Mouse (Mus musculus) embryonic facial prominence, embryonic 13.5 days (tissue): Measurements from ENCODE around the gene Slit2. TPM values are rescaled to one million over a fixed set of nuclear protein-coding genes. Genes with fewer than 3 reads are reported as not detected.

Experiments
- ATAC-seq: fragments of 200-750 bp; cut with Nextera tagmentation; 2 replicates; pipeline ENCODE4 v1.8.0; 2017; ENCODE audit warnings: low read depth; ENCODE audit not compliant: insufficient number of reproducible peaks, insufficient read depth, low FRiP score, low TSS enrichment
- H3K27ac ChIP-seq: fragments of 300-500 bp; sonication (generic); 2 replicates; pipeline ENCODE4 v1.5.1; 2015; ENCODE audit warnings: moderate library complexity, mild to moderate bottlenecking, inconsistent platforms
- H3K27me3 ChIP-seq: fragments of 300-500 bp; sonication (generic); 2 replicates; pipeline ENCODE4 v1.6.1; 2015; ENCODE audit warnings: mild to moderate bottlenecking, inconsistent platforms
- H3K36me3 ChIP-seq: fragments of 300-500 bp; sonication (generic); 2 replicates; pipeline ENCODE4 v1.6.1; 2015; ENCODE audit warnings: mild to moderate bottlenecking, inconsistent platforms
- H3K4me1 ChIP-seq: fragments of 300-500 bp; sonication (generic); 2 replicates; pipeline ENCODE4 v1.6.1; 2015; ENCODE audit warnings: inconsistent platforms
- H3K4me2 ChIP-seq: fragments of 300-500 bp; sonication (generic); 2 replicates; pipeline ENCODE4 v1.6.1; 2015; ENCODE audit warnings: moderate library complexity, mild to moderate bottlenecking, inconsistent platforms
- H3K4me3 ChIP-seq: fragments of 300-500 bp; sonication (generic); 2 replicates; pipeline ENCODE4 v1.5.1; 2015; ENCODE audit warnings: mild to moderate bottlenecking, inconsistent platforms
- H3K9ac ChIP-seq: fragments of 300-500 bp; sonication (generic); 2 replicates; pipeline ENCODE4 v1.6.1; 2015; ENCODE audit warnings: mild to moderate bottlenecking, inconsistent platforms
- H3K9me3 ChIP-seq: fragments of 300-500 bp; sonication (generic); 2 replicates; pipeline ENCODE4 v1.6.1; 2016; ENCODE audit warnings: inconsistent platforms
- WGBS: fragments of 180-500 bp; shearing (Covaris S2); methylation state at CpG from one replicate; pipeline ENCODE4 v1.1.7; 2015; ENCODE audit warnings: mixed read lengths; 5-methylcytosine and 5-hydroxymethylcytosine counted together
- polyA plus RNA-seq: library from polyadenylated mRNA; unstranded; fragments of >200 nt; fragmentation: Nextera tagmentation; extraction: Ambion mirVana; gene quantifications from 2 replicates; pipeline ENCODE4 v1.2.1, GENCODE M21; 2015

Gene Slit2
- polyA plus RNA-seq, result 32.2 and 36.3 TPM in 2 replicates

DNA sequence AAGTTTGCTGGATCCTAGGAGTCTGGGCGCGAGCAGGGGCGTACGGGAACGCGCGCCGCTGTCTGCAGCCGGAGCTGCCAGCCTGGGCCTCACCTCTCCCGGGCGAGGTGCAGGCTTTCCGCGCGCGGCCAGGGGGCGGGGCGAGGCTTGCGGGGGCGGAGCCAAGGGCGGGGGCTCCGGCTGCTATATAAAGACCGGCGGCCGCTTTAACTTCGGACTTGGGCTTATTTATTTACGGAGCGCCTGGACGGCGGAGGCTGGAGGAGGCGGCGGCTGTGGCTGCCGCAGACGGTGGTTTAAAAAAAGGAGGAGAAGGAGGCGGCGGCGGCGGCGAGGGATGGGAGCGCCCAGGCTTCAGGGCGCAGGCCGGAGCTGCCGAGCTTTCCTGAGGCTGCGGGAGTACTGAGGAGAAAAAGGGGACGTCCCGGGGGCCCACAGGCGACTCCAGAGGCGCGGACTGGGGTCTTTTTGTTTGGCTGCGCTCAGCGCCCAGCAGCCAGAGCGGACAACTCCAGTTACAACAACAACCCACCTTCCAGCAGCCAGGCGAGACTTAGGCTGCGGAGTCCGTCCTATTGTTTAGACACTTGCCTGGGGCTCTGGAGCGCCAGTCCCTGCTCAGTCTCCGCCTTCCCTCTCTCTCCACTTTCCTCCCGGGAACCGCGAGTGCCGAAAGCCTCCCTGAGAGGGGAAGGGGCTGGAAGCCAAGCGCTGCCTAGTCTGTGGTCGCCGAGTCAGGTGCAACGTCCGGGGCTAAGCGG, at the start of gene Slit2:
Gene Slit2 (plus strand): TSS at position 198 of the 761 bp plus-strand sequence.
- Histone ChIP-seq H3K27ac (peak within 1 kb of the TSS; percentile 55), H3K4me1 (peaks cover 26% of the 10 kb centered on the region), H3K9ac (peak within 1 kb of the TSS; percentile 82), H3K36me3 (no peaks in the 10 kb centered on the region), H3K27me3 (peaks cover 21% of the 10 kb centered on the region), H3K4me2 (peak within 1 kb of the TSS; percentile 82), H3K9me3 (no peaks in the 10 kb centered on the region), H3K4me3 (peak within 1 kb of the TSS; percentile 69)
- ATAC-seq, result peak; percentile 89
- WGBS, result under 1% methylated on average over 66 of the region's 66 CpGs

DNA sequence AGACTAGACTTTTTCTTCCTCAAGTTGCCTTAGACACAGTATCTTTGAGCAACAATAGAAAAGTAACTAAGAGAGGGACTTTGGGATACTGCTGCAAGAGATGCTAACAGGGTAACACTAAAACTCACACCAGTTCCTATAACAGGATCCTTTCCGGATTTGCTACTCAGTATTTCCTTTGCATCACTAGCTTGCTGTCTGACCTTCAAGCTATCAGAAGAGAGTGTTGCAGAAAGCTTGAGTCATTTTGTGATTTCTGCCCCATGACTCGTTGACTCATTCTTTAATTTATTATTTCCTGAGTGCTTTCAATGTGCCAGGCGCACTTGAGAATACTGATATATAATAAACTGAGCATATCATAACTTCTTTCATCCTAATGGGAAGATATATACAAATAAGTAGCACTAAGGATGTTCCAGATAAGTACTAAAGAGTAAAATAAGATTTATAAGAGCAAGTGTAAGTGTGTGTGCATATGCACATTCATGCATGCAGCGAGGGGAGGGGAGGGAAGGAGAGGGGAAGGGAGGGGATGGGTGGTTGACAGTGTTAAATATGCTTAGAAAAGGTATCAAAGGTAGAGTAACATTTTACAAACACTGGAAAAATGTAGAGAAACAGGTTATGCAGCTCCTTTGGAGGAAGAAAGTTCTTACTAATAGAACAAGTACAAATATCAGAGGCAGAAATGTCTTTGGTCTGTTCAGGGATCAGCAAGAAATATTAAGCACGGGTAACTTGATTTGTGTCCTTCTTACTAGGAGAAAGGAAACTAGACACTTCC, 44.2 kb upstream of the Slit2 start:
- WGBS, result 77% methylated on average over 5 of the region's 5 CpGs
- no peak overlapping the region for H3K4me2 ChIP-seq
- no peak for ATAC-seq

DNA sequence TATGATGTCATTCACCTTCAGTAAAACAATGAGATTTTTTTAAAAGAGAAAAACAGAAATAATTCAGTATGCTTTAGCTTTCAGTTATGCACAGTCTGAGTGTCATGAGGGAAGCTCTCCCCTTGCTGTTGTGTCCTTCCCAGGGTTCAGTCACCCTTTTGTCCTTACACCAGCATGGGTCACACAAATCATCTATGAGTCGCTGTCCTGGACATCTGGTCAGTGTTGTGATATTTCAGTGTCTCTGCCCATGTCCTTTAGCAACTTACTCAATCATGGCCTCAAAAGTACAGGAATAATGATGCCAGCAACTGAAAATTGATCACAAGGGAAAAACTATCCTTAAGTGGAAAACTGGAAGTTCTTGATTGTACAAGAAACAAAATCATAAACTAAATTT, 26.5 kb upstream of the Slit2 start:
- Histone ChIP-seq H3K36me3 (no peaks in the 10 kb centered on the region), H3K27me3 (no peaks in the 10 kb centered on the region), H3K4me2 (no peak overlapping the region), H3K9me3 (no peaks in the 10 kb centered on the region), H3K4me3 (no peak overlapping the region), H3K9ac (no peak overlapping the region), H3K4me1 (no peaks in the 10 kb centered on the region), H3K27ac (no peak overlapping the region)
- no peak for ATAC-seq
- 72% methylated on average over 1 of the region's 1 CpGs for WGBS

More for the DNA sequence above, 44.2 kb upstream of the Slit2 start:
- Histone ChIP-seq H3K27me3 (no peaks in the 10 kb centered on the region), H3K36me3 (no peaks in the 10 kb centered on the region), H3K4me1 (no peaks in the 10 kb centered on the region), H3K27ac (no peak overlapping the region), H3K9me3 (no peaks in the 10 kb centered on the region), H3K9ac (no peak overlapping the region), H3K4me3 (no peak overlapping the region)

DNA sequence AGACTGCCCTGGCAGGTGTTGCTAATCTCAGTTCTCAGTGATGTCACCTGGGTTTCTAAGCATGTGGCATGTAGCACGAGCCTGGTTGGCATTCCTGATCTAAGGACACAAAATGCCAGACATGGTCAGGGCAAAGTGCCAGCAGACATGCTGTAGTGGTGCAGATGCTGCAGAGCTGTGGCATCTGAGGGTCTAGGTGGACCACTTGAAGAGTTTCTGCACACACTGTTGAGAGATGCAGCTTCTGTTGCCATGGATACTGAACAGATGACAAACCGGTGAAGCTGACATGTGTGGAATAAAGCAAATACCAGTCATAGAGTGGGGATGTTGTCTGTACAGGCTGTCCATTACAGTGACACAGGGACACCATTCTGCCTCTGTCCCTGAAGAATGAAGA, 7.1 kb upstream of the Slit2 start:
- Histone ChIP-seq H3K9ac (no peak overlapping the region), H3K4me3 (no peak overlapping the region), H3K27me3 (peaks cover 8% of the 10 kb centered on the region; the same call in 1 of the 2 replicates), H3K4me1 (no peaks in the 10 kb centered on the region), H3K36me3 (no peaks in the 10 kb centered on the region), H3K9me3 (no peaks in the 10 kb centered on the region), H3K4me2 (no peak overlapping the region), H3K27ac (no peak overlapping the region)
- WGBS, result 69% methylated on average over 2 of the region's 2 CpGs
- ATAC-seq, result no peak

DNA sequence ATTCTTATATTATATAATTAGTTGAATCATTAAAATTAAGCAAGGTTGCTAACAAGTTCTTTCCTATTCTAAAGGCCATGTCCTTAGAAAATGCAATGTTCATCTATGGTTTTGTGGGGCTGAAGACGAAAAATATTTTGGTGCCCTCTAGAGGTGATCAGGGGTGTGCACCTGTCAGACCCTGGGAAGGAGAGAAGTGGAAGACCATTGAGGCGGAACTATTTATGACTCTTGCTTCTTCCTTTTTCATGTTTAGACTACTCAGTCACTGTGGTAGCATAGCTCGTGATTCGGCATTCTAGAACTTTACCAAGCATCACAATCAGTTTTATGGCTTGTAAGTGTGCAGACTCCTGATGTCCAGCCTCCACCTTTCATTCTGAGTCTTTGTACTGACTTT, 3.6 kb upstream of the Slit2 start:
- H3K4me3 ChIP-seq, result no peak overlapping the region
- no peak for ATAC-seq
- no peaks in the 10 kb centered on the region for H3K36me3 ChIP-seq
- no peaks in the 10 kb centered on the region for H3K9me3 ChIP-seq
- H3K27ac ChIP-seq, result no peak overlapping the region
- H3K4me2 ChIP-seq, result no peak overlapping the region
- peaks cover 15% of the 10 kb centered on the region for H3K27me3 ChIP-seq
- no peak overlapping the region for H3K9ac ChIP-seq
- 44% methylated on average over 4 of the region's 4 CpGs for WGBS
- H3K4me1 ChIP-seq, result peaks cover 8% of the 10 kb centered on the region

DNA sequence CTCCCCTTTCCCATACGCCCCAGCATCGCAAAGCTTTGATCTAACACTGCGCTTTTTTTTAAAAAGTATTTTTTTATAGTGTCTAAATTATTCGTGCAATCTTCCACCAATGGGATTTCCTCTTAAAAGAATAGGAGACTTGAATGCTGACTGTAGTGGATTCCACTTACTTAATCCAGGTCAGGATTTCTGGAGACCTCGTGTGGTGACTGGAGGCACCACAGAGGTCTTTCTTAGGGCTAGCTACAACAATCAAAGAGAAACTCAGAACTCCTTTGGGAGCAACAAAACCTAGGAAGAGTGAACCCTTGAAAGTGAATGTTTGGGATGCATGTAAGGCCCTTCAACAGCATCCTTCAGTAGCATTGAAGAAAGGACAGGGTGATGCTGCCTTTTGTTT, 2.5 kb upstream of the Slit2 start:
- H3K27ac ChIP-seq, result no peak overlapping the region
- no peak overlapping the region for H3K9ac ChIP-seq
- H3K36me3 ChIP-seq, result no peaks in the 10 kb centered on the region
- H3K4me2 ChIP-seq, result no peak overlapping the region
- peaks cover 18% of the 10 kb centered on the region for H3K4me1 ChIP-seq
- ATAC-seq, result no peak
- no peaks in the 10 kb centered on the region for H3K9me3 ChIP-seq
- WGBS, result 26% methylated on average over 5 of the region's 5 CpGs
- H3K4me3 ChIP-seq, result no peak overlapping the region
- peaks cover 26% of the 10 kb centered on the region for H3K27me3 ChIP-seq

GRCm38 (mm10) chr5:47981951-47982350, 987 bp upstream of the Slit2 start:
- ATAC-seq, result no peak
- no peaks in the 10 kb centered on the region for H3K36me3 ChIP-seq
- peak overlapping the region; percentile 69; the same call in 1 of the 2 replicates for H3K4me3 ChIP-seq
- WGBS, result 48% methylated on average over 8 of the region's 8 CpGs
- H3K9ac ChIP-seq, result no peak overlapping the region
- no peak overlapping the region for H3K27ac ChIP-seq
- peaks cover 21% of the 10 kb centered on the region for H3K27me3 ChIP-seq
- no peaks in the 10 kb centered on the region for H3K9me3 ChIP-seq
- peaks cover 26% of the 10 kb centered on the region for H3K4me1 ChIP-seq
- H3K4me2 ChIP-seq, result peak overlapping the region; percentile 82

GRCm38 (mm10) chr5:47983746-47984583, 1.0 kb downstream of the Slit2 start:
- Histone ChIP-seq H3K27me3 (peaks cover 21% of the 10 kb centered on the region), H3K9me3 (no peaks in the 10 kb centered on the region), H3K27ac (0 out of 2 replicates have a peak overlapping the region, but pooled peaks have one; percentile 7), H3K9ac (peak overlapping the region; percentile 82), H3K4me3 (peak overlapping the region; percentile 69), H3K4me2 (peak overlapping the region; percentile 82), H3K4me1 (peaks cover 31% of the 10 kb centered on the region), H3K36me3 (no peaks in the 10 kb centered on the region)
- no peak for ATAC-seq
- under 1% methylated on average over 38 of the region's 38 CpGs for WGBS

DNA sequence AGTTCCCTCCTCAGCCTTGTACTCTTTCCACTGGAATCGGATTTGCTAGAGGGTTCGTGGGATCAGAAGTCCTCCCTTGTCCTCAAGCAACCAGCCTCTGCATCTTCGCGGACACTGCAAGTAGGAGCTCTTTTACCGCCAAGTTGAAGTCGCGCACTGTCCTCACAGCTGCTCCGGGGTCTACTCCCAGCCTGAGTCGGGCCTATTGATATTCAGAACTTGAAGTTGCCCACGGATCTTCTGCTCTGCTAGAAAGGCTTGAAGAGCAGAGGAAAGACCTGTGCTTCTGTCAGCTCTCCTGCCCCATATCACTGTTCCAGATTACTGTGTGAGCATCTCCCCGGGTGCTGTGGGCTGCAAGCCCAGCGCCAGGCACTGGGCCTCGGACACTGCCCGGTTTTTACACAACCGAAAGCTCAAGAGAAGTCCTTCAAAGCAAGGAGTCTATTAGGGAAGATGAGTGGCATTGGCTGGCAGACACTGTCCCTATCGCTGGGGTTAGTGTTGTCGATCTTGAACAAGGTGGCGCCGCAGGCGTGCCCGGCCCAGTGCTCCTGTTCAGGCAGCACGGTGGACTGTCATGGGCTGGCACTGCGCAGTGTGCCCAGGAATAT, 1.8 kb downstream of the Slit2 start:
- Histone ChIP-seq H3K27ac (no peak overlapping the region), H3K4me1 (peaks cover 34% of the 10 kb centered on the region), H3K9ac (peak overlapping the region; percentile 82), H3K36me3 (no peaks in the 10 kb centered on the region), H3K4me2 (peak overlapping the region; percentile 82), H3K9me3 (no peaks in the 10 kb centered on the region), H3K27me3 (peaks cover 18% of the 10 kb centered on the region), H3K4me3 (peak overlapping the region; percentile 69)
- WGBS, result 2% methylated on average over 23 of the region's 23 CpGs
- ATAC-seq, result peak; percentile 11; the same call in 1 of the 2 replicates

GRCm38 (mm10) chr5:47985198-47985631, 2.3 kb downstream of the Slit2 start:
- Histone ChIP-seq H3K4me2 (peak overlapping the region; percentile 82), H3K9me3 (no peaks in the 10 kb centered on the region), H3K36me3 (no peaks in the 10 kb centered on the region), H3K9ac (peak overlapping the region; percentile 82), H3K27me3 (peaks cover 18% of the 10 kb centered on the region), H3K27ac (no peak overlapping the region), H3K4me3 (peak overlapping the region; percentile 69), H3K4me1 (peaks cover 34% of the 10 kb centered on the region)
- ATAC-seq, result peak; percentile 46; the same call in 1 of the 2 replicates
- WGBS, result under 1% methylated on average over 13 of the region's 13 CpGs
